Mouse (Mus musculus): ENCODE measurements around the gene Gm16253. TPM values are rescaled to one million over a fixed set of nuclear protein-coding genes. Genes with fewer than 3 reads are reported as not detected.
A peak's percentile ranks its signal among the peaks of the same experiment; 100 is the strongest.

Gm16253 gene
- polyA plus RNA-seq, 1 experiment: 0.20 TPM

DNA sequence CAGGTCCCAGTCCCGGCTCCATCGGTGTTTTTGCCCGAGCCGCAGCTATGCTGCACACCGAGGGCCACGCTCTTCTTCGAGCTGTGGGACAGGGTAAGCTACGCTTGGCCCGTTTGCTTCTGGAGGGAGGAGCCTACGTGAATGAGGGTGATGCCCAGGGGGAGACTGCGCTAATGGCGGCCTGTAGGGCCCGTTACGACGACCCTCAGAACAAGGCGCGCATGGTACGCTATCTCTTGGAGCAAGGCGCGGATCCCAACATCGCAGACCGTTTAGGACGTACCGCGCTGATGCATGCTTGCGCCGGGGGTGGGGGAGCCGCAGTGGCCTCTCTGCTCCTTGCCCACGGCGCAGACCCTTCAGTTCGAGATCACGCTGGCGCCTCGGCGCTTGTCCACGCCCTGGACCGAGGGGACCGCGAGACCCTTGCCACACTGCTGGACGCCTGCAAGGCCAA lies 20.7 kb downstream of the Gm16253 start:
- Histone ChIP-seq H3K79me3 (ENCODE audit: low read depth) (peaks cover 4% of the 10 kb centered on the region), H3K4me3 (ENCODE audit: insufficient read depth, poor library complexity, severe bottlenecking) (peak overlapping the region; percentile 21), H3ac (ENCODE audit: control insufficient read depth, insufficient read length, low read depth) (peak overlapping the region; percentile 45), H3K36me3 (ENCODE audit: control insufficient read depth, insufficient read depth) (no peaks in the 10 kb centered on the region), H3K79me2 (ENCODE audit: control insufficient read depth, insufficient read depth) (peaks cover 13% of the 10 kb centered on the region), H3K27me3 (ENCODE audit: control insufficient read depth, insufficient read depth, insufficient read length) (no peaks in the 10 kb centered on the region)
- TF ChIP-seq CTCF (IDR thresholded peaks at IDR 0.05; ENCODE audit: control insufficient read depth, insufficient read depth, insufficient read length): no peak
- TF ChIP-seq USF1 (IDR thresholded peaks at IDR 0.05; ENCODE audit: low read depth): no peak
- TF ChIP-seq MYOG (IDR thresholded peaks at IDR 0.05; ENCODE audit: control insufficient read depth, extremely low read depth, insufficient read length): no peak

DNA sequence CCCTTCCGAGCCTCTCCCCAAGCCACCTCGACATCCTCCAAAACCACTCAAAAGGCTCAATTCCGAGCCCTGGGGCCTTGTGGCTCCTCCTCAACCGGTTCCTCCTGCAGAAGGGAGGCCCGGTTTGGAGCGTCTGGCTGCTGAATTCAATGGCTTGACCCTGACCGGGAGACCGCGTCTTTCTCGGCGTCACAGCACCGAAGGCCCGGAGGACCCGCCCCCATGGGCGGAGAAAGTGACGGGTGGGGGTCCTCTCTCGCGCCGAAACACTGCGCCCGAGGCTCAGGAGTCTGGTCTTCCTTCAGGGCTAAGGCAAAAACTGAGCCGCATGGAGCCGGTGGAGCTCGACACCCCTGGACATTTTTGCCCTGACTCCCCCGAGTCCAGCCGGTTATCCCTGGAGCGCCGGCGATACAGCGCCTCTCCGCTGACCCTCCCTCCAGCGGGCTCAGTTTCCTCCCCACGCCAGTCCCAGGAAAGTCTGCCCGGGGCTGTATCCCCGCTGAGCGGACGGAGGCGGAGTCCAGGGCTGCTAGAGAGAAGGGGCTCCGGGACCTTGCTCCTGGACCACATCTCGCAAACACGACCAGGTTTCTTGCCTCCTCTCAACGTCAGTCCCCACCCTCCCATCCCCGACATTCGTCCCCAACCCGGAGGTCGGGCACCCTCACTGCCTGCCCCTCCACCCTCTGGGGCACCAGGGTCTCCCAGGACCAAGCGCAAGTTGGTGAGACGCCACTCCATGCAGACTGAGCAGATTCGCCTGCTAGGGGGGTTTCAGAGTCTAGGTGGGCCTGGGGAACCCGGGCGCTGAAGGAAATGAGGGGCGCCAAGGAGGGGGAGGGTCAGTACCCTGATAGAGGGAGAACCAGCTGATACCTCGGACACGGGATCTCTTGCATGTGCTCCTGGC lies 21.6 kb downstream of the Gm16253 start:
- Histone ChIP-seq H3K27me3 (ENCODE audit: control insufficient read depth, insufficient read depth, insufficient read length) (no peaks in the 10 kb centered on the region), H3K4me3 (ENCODE audit: insufficient read depth, poor library complexity, severe bottlenecking) (peak overlapping the region; percentile 21), H3K79me2 (ENCODE audit: control insufficient read depth, insufficient read depth) (peaks cover 23% of the 10 kb centered on the region), H3K79me3 (ENCODE audit: low read depth) (peaks cover 13% of the 10 kb centered on the region), H3ac (ENCODE audit: control insufficient read depth, insufficient read length, low read depth) (peak overlapping the region; percentile 51), H3K36me3 (ENCODE audit: control insufficient read depth, insufficient read depth) (no peaks in the 10 kb centered on the region)
- TF ChIP-seq MYOG (IDR thresholded peaks at IDR 0.05; ENCODE audit: control insufficient read depth, extremely low read depth, insufficient read length) (no peak), CEBPB (IDR thresholded peaks at IDR 0.05; ENCODE audit: low read depth) (no peak), MYOD1 (IDR thresholded peaks at IDR 0.05; ENCODE audit: control insufficient read depth, insufficient read length, low read depth) (no peak), FOSL1 (IDR thresholded peaks at IDR 0.05; ENCODE audit: insufficient read depth, low read length, poor library complexity, severe bottlenecking) (no peak), MAX (IDR thresholded peaks at IDR 0.05) (no peak), USF1 (IDR thresholded peaks at IDR 0.05; ENCODE audit: low read depth) (no peak), CTCF (IDR thresholded peaks at IDR 0.05; ENCODE audit: control insufficient read depth, insufficient read depth, insufficient read length) (no peak)

DNA sequence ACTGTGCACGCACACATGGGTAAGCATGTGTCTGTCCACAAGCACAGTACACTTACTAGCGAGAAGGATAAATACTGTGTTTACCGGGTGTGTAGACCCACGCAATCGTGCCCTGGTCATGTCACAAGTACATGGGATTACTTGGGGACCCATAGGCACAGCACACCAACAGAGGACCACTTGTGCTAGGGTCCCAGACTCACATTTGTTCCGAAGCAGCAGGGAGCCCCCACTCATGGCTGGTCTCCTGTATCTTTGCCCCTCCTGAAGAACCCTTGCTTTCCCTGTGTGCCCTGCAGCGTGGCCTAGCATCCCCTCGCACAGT lies 22.2 kb downstream of the Gm16253 start:
- no peak overlapping the region for H3K4me3 ChIP-seq (ENCODE audit: insufficient read depth, poor library complexity, severe bottlenecking)
- peaks cover 27% of the 10 kb centered on the region for H3K79me2 ChIP-seq (ENCODE audit: control insufficient read depth, insufficient read depth)
- H3K79me3 ChIP-seq (ENCODE audit: low read depth): peaks cover 17% of the 10 kb centered on the region
- no peaks in the 10 kb centered on the region for H3K27me3 ChIP-seq (ENCODE audit: control insufficient read depth, insufficient read depth, insufficient read length)
- TF ChIP-seq MYOG (IDR thresholded peaks at IDR 0.05; ENCODE audit: control insufficient read depth, extremely low read depth, insufficient read length) (no peak), CEBPB (IDR thresholded peaks at IDR 0.05; ENCODE audit: low read depth) (no peak), USF1 (IDR thresholded peaks at IDR 0.05; ENCODE audit: low read depth) (no peak), FOSL1 (IDR thresholded peaks at IDR 0.05; ENCODE audit: insufficient read depth, low read length, poor library complexity, severe bottlenecking) (no peak), MYOD1 (IDR thresholded peaks at IDR 0.05; ENCODE audit: control insufficient read depth, insufficient read length, low read depth) (no peak), MAX (IDR thresholded peaks at IDR 0.05) (no peak), CTCF (IDR thresholded peaks at IDR 0.05; ENCODE audit: control insufficient read depth, insufficient read depth, insufficient read length) (no peak)
- H3K36me3 ChIP-seq (ENCODE audit: control insufficient read depth, insufficient read depth): peaks cover 6% of the 10 kb centered on the region
- no peak overlapping the region for H3ac ChIP-seq (ENCODE audit: control insufficient read depth, insufficient read length, low read depth)

DNA sequence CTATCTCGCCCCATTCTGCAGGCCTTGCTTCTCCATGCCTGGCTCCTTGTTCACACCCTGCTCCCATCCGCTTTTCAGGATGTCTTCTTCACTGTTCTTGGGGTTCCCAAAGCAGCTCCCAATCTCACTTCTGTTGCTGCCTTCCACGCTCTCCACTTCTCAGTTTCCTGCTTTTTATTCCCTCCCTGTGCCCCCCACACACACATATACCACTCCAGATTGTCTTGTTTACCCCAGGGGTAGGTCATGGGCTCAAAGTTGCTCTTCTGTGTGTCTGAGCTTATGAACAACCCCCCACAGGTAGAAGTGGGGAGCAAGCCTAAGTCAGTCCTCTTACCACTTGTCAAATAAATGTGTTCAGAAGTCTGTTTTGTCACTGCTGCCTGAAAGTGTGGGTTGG lies 22.6 kb downstream of the Gm16253 start:
- Histone ChIP-seq H3K79me3 (ENCODE audit: low read depth) (peaks cover 20% of the 10 kb centered on the region), H3K27me3 (ENCODE audit: control insufficient read depth, insufficient read depth, insufficient read length) (no peaks in the 10 kb centered on the region), H3ac (ENCODE audit: control insufficient read depth, insufficient read length, low read depth) (no peak overlapping the region), H3K79me2 (ENCODE audit: control insufficient read depth, insufficient read depth) (peaks cover 31% of the 10 kb centered on the region), H3K36me3 (ENCODE audit: control insufficient read depth, insufficient read depth) (peaks cover 9% of the 10 kb centered on the region), H3K4me3 (ENCODE audit: insufficient read depth, poor library complexity, severe bottlenecking) (no peak overlapping the region)
- TF ChIP-seq CTCF (IDR thresholded peaks at IDR 0.05; ENCODE audit: control insufficient read depth, insufficient read depth, insufficient read length) (no peak), CEBPB (IDR thresholded peaks at IDR 0.05; ENCODE audit: low read depth) (no peak), USF1 (IDR thresholded peaks at IDR 0.05; ENCODE audit: low read depth) (no peak), MYOD1 (IDR thresholded peaks at IDR 0.05; ENCODE audit: control insufficient read depth, insufficient read length, low read depth) (no peak)

DNA sequence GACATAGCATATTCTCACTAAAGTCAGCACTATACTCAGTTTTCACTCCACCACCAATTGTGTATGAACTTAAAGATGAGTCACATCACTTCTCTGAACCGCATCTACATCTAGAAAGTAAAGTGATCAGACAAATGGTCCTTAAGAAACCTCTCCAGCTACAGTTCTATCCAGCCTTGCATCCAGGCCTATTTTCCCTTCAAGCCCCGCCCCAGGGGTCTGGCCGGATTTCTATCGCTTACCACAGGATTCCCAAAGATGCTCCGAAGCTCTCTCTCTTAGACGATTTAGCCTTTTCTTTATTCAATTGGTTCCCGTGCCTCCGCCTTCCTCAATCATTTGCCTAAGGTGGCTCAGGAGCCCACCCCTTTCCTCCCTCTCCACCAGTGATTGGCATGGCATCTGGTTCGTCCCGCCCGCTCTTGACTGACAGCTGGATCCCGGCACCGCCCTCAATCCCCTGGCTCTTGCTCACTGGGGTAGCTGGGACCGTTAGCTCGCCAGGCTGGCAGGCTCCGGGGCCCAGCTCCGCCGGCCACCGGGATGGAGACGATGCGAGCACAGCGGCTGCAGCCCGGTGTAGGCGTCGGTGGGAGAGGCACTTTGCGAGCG lies 24.0 kb downstream of the Gm16253 start, which contains the start of gene Lix1l:
Lix1l (plus strand) TSS at position 511 of the 612 bp plus-strand sequence.
- Histone ChIP-seq H3K79me2 (ENCODE audit: control insufficient read depth, insufficient read depth) (peaks cover 43% of the 10 kb centered on the region), H3K79me3 (ENCODE audit: low read depth) (peaks cover 25% of the 10 kb centered on the region), H3K27me3 (ENCODE audit: control insufficient read depth, insufficient read depth, insufficient read length) (no peaks in the 10 kb centered on the region), H3ac (ENCODE audit: control insufficient read depth, insufficient read length, low read depth) (peak within 1 kb of the TSS; percentile 83), H3K4me3 (ENCODE audit: insufficient read depth, poor library complexity, severe bottlenecking) (peak within 1 kb of the TSS; percentile 44), H3K36me3 (ENCODE audit: control insufficient read depth, insufficient read depth) (peaks cover 10% of the 10 kb centered on the region)
- no peak for TF ChIP-seq MYOD1 (IDR thresholded peaks at IDR 0.05; ENCODE audit: control insufficient read depth, insufficient read length, low read depth)
- TF ChIP-seq CEBPB (IDR thresholded peaks at IDR 0.05; ENCODE audit: low read depth): no peak
- no peak for TF ChIP-seq MYOG (IDR thresholded peaks at IDR 0.05; ENCODE audit: control insufficient read depth, extremely low read depth, insufficient read length)
- TF ChIP-seq CTCF (IDR thresholded peaks at IDR 0.05; ENCODE audit: control insufficient read depth, insufficient read depth, insufficient read length): no peak
- no peak for TF ChIP-seq USF1 (IDR thresholded peaks at IDR 0.05; ENCODE audit: low read depth)
- no peak for TF ChIP-seq MAX (IDR thresholded peaks at IDR 0.05)
- no peak for TF ChIP-seq FOSL1 (IDR thresholded peaks at IDR 0.05; ENCODE audit: insufficient read depth, low read length, poor library complexity, severe bottlenecking)
